Mouse (Mus musculus) cerebellum, postnatal 10 days (tissue): ENCODE measurements around the gene Lilr4b.
"Not testable (repeated sequence)": the region's sequence is repeated elsewhere in the genome, so short reads cannot be mapped to it uniquely, and the experiment has no call there.

Source experiments
- DNase-seq, 2 experiments: peaks; one replicate each; pipeline ENCODE4 v3.0.0; 2021; ENCODE audit warnings: mixed read lengths in 2 of 2

Lilr4b gene

GRCm38 (mm10) chr10:51480397-51480796 lies at the start of gene Lilr4b, which contains the start of gene Gm49339:
TSS of gene Lilr4b (plus strand) at chr10:51480632.
TSS of gene Gm49339 (plus strand) at chr10:51480612.
- not testable (repeated sequence) for DNase-seq

- DNase-seq: no peak
Observed at GRCm38 (mm10) chr10:51432940-51433339, 47.5 kb upstream of the Lilr4b start.

GRCm38 (mm10) chr10:51435684-51436083 lies 44.7 kb upstream of the Lilr4b start:
- peak; percentile 4 to 12 for DNase-seq

GRCm38 (mm10) chr10:51451610-51452009 lies 28.8 kb upstream of the Lilr4b start:
- DNase-seq: no peak

GRCm38 (mm10) chr10:51453616-51454298 lies 26.7 kb upstream of the Lilr4b start:
- DNase-seq: no peak

- DNase-seq: no peak
Observed at GRCm38 (mm10) chr10:51454365-51454764, 26.1 kb upstream of the Lilr4b start.

GRCm38 (mm10) chr10:51455762-51456161 lies 24.7 kb upstream of the Lilr4b start:
- no peak for DNase-seq

GRCm38 (mm10) chr10:51456369-51456768 lies 24.1 kb upstream of the Lilr4b start:
- DNase-seq: no peak

- DNase-seq: not testable (repeated sequence)
Observed at GRCm38 (mm10) chr10:51463800-51464199, 16.6 kb upstream of the Lilr4b start.

- DNase-seq: not testable (repeated sequence)
Observed at GRCm38 (mm10) chr10:51490691-51491090, 10.3 kb downstream of the Lilr4b start, which contains the start of gene Lilrb4a. TSS of gene Lilrb4a (plus strand) at chr10:51490956.

GRCm38 (mm10) chr10:51520021-51520420 lies 39.6 kb downstream of the Lilr4b start:
- no peak for DNase-seq

GRCm38 (mm10) chr10:51521453-51521852 lies 41.0 kb downstream of the Lilr4b start:
- no peak for DNase-seq

- DNase-seq: no peak
Observed at GRCm38 (mm10) chr10:51526090-51526489, 45.7 kb downstream of the Lilr4b start.

- no peak for DNase-seq
Observed at GRCm38 (mm10) chr10:51526633-51527032, 46.2 kb downstream of the Lilr4b start.

- DNase-seq: no peak
Observed at GRCm38 (mm10) chr10:51528840-51529434, 48.5 kb downstream of the Lilr4b start.

GRCm38 (mm10) chr10:51529497-51529896 lies 49.1 kb downstream of the Lilr4b start:
- DNase-seq: no peak

GRCm38 (mm10) chr10:51530813-51531212 lies 50.4 kb downstream of the Lilr4b start:
- no peak for DNase-seq
